Mouse (Mus musculus) MEL (cell line): ENCODE data around the gene Nipbl. TPM values are rescaled to one million over a fixed set of nuclear protein-coding genes. Genes with fewer than 3 reads are reported as not detected.
A peak's percentile ranks its signal among the peaks of the same experiment; 100 is the strongest.

ENCODE experiments used
- DNase-seq: peaks from one replicate; pipeline ENCODE4 v3.0.0; 2011; ENCODE audit warnings: low read depth, low spot score
- H3K27ac ChIP-seq: 2 replicates; pipeline ENCODE4 v1.5.1; 2012; ENCODE audit warnings: low read depth, mild to moderate bottlenecking, control low read depth, low read length, moderate library complexity; ENCODE audit not compliant: control insufficient read depth
- H3K27me3 ChIP-seq, 2 experiments: fragments of 150-350 bp in 1 of 2; sonication (generic) in 1 of 2; 2 replicates each; pipeline ENCODE4 v1.6.1; 2012; ENCODE audit warnings: low read length in 2 of 2, mild to moderate bottlenecking in 2 of 2, improper control_type of control experiment in 1 of 2, moderate library complexity in 1 of 2; ENCODE audit not compliant: insufficient read depth in 2 of 2, control insufficient read depth in 1 of 2
- H3K36me3 ChIP-seq, 2 experiments: 2 replicates each; pipeline ENCODE4 v1.6.1; 2012 to 2014; ENCODE audit warnings: low read length in 2 of 2, improper control_type of control experiment in 1 of 2, inconsistent platforms in 1 of 2, mild to moderate bottlenecking in 1 of 2; ENCODE audit not compliant: insufficient read depth in 2 of 2, control insufficient read depth in 1 of 2
- H3K4me1 ChIP-seq, 2 experiments: fragments of 150-350 bp in 1 of 2; sonication (generic) in 1 of 2; 2 replicates each; pipeline ENCODE4 v1.6.1; 2012; ENCODE audit warnings: low read length in 2 of 2, improper control_type of control experiment in 1 of 2, mild to moderate bottlenecking in 1 of 2; ENCODE audit not compliant: insufficient read depth in 2 of 2, control insufficient read depth in 1 of 2
- H3K4me3 ChIP-seq, 2 experiments: fragments of 150-350 bp in 1 of 2; sonication (generic) in 1 of 2; 2 replicates each; pipeline ENCODE4 v1.5.1; 2012; ENCODE audit warnings: low read depth in 2 of 2, low read length in 2 of 2, mild to moderate bottlenecking in 2 of 2, moderate library complexity in 2 of 2, control low read depth in 1 of 2, improper control_type of control experiment in 1 of 2; ENCODE audit not compliant: control insufficient read depth in 1 of 2, insufficient read depth in 1 of 2
- H3K79me2 ChIP-seq: 2 replicates; pipeline ENCODE4 v1.6.1; 2012; ENCODE audit warnings: mild to moderate bottlenecking, low read length, moderate library complexity; ENCODE audit not compliant: control insufficient read depth, poor library complexity, insufficient read depth
- H3K9ac ChIP-seq: 2 replicates; pipeline ENCODE4 v1.6.1; 2012; ENCODE audit warnings: low read depth, mild to moderate bottlenecking, control low read depth, low read length, moderate library complexity; ENCODE audit not compliant: control insufficient read depth, poor library complexity, severe bottlenecking
- H3K9me3 ChIP-seq: fragments of 150-350 bp; sonication (generic); replicated peaks from 2 replicates; pipeline ENCODE4 v1.6.1; 2012; ENCODE audit warnings: mild to moderate bottlenecking, low read length, improper control_type of control experiment, moderate library complexity; ENCODE audit not compliant: insufficient read depth
- BHLHE40 ChIP-seq: IDR thresholded peaks from 2 replicates; pipeline ENCODE4 v1.6.1; 2012; ENCODE audit warnings: low read depth, mild to moderate bottlenecking, inconsistent platforms, low read length, improper control_type of control experiment, borderline replicate concordance
- ELF1 ChIP-seq: IDR thresholded peaks from 2 replicates; pipeline ENCODE4 v1.6.1; 2014; ENCODE audit warnings: low read depth, mild to moderate bottlenecking, inconsistent platforms, low read length, improper control_type of control experiment, moderate library complexity
- EP300 ChIP-seq, 2 experiments: IDR thresholded peaks; 2 replicates each; pipeline ENCODE4 v1.6.1; 2011; ENCODE audit warnings: improper control_type of control experiment in 2 of 2, low read length in 2 of 2, low read depth in 1 of 2, mild to moderate bottlenecking in 1 of 2
- ETS1 ChIP-seq: IDR thresholded peaks from 2 replicates; pipeline ENCODE4 v1.6.1; 2012; ENCODE audit warnings: low read depth, mild to moderate bottlenecking, inconsistent platforms, low read length, improper control_type of control experiment, moderate library complexity
- GATA1 ChIP-seq: IDR thresholded peaks from 2 replicates; pipeline ENCODE4 v1.6.1; 2011; ENCODE audit warnings: low read depth, low read length, improper control_type of control experiment
- JUND ChIP-seq: IDR thresholded peaks from 2 replicates; pipeline ENCODE4 v1.6.1; 2011; ENCODE audit warnings: low read depth, mild to moderate bottlenecking, improper control_type of control experiment, low read length
- MAFK ChIP-seq: IDR thresholded peaks from 2 replicates; pipeline ENCODE4 v1.6.1; 2011; ENCODE audit warnings: low read depth, mild to moderate bottlenecking, low read length, improper control_type of control experiment, borderline replicate concordance
- MAX ChIP-seq: IDR thresholded peaks from 2 replicates; pipeline ENCODE4 v1.6.1; 2011; ENCODE audit warnings: low read length, improper control_type of control experiment
- MAZ ChIP-seq: IDR thresholded peaks from 2 replicates; pipeline ENCODE4 v1.6.1; 2012; ENCODE audit warnings: low read depth, mild to moderate bottlenecking, inconsistent platforms, low read length, improper control_type of control experiment
- NELFE ChIP-seq: IDR thresholded peaks from 2 replicates; pipeline ENCODE4 v1.6.1; 2011; ENCODE audit warnings: low read depth, low read length, improper control_type of control experiment
- NRF1 ChIP-seq: IDR thresholded peaks from 2 replicates; pipeline ENCODE4 v1.6.1; 2014; ENCODE audit warnings: low read depth, mild to moderate bottlenecking, inconsistent platforms, low read length, improper control_type of control experiment, moderate library complexity; ENCODE audit not compliant: poor library complexity, insufficient read depth, severe bottlenecking
- POLR2AphosphoS5 ChIP-seq: IDR thresholded peaks from 2 replicates; pipeline ENCODE4 v1.6.1; 2012; ENCODE audit warnings: low read depth, borderline replicate concordance, mild to moderate bottlenecking, inconsistent platforms, low read length, moderate library complexity, mixed read lengths
- RAD21 ChIP-seq: IDR thresholded peaks from 2 replicates; pipeline ENCODE4 v1.6.1; 2011; ENCODE audit warnings: mild to moderate bottlenecking, low read depth, low read length, improper control_type of control experiment
- SIN3A ChIP-seq: IDR thresholded peaks from 2 replicates; pipeline ENCODE4 v1.6.1; 2012; ENCODE audit warnings: low read length, improper control_type of control experiment, inconsistent platforms
- TBP ChIP-seq: IDR thresholded peaks from 2 replicates; pipeline ENCODE4 v1.8.0; 2011; ENCODE audit warnings: low read depth, low read length, improper control_type of control experiment
- USF1 ChIP-seq: IDR thresholded peaks from 2 replicates; pipeline ENCODE4 v1.6.1; 2014; ENCODE audit warnings: low read depth, mild to moderate bottlenecking, inconsistent platforms, low read length, improper control_type of control experiment, moderate library complexity
- polyA plus RNA-seq, 2 experiments: library from polyadenylated mRNA; stranded (reverse) in 1 of 2; unstranded in 1 of 2; fragments of >175 nt in 1 of 2; fragments of >200 nt in 1 of 2; gene quantifications; 2 replicates each; pipeline versions ENCODE4 v1.2.1 to v1.2.4; 2012; ENCODE audit warnings: low replicate concordance in 2 of 2, low read depth in 1 of 2; ENCODE audit not compliant: insufficient read length in 2 of 2, insufficient read depth in 1 of 2, missing spikeins in 1 of 2
- total RNA-seq: library from RNA; depleted of rRNA; stranded (reverse); fragments of 300-350 nt; gene quantifications from 2 replicates; pipeline ENCODE4 v1.2.3, GENCODE M21; 2012

Gene Nipbl
- total and polyA plus RNA-seq, 3 experiments, result 21.8 to 66.3 (median 35.6) TPM

GRCm38 (mm10) chr15:8429502-8429901, 14.8 kb downstream of the Nipbl start:
- Histone ChIP-seq H3K79me2 (peaks cover 46% of the 10 kb centered on the region), H3K27me3 (no peaks in the 10 kb centered on the region)

GRCm38 (mm10) chr15:8420909-8421308, 23.4 kb downstream of the Nipbl start:
- H3K4me1 ChIP-seq, result peaks cover 17 to 20% of the 10 kb centered on the region in 2 experiments
- TF ChIP-seq USF1 (no peak), SIN3A (0 out of 2 replicates have a peak, but pooled peaks have one; percentile 23), EP300 (IDR thresholded peaks at IDR 0.05; ENCODE audit: low read depth in 1 of 2, low read length in 2 of 2) (no peak)

More at GRCm38 (mm10) chr15:8429502-8429901, 14.8 kb downstream of the Nipbl start:
- Histone ChIP-seq H3K4me3 (no peak overlapping the region), H3K27ac (no peak overlapping the region)
- no peak for TF ChIP-seq BHLHE40
- no peak for TF ChIP-seq MAX
- TF ChIP-seq GATA1, result no peak
- TF ChIP-seq, all 39 proteins: peak for 0
- H3K9me3 ChIP-seq, result no peaks in the 10 kb centered on the region
- peaks cover 0 to 19% of the 10 kb centered on the region in 2 experiments; a peak in 3 of 4 replicates for H3K36me3 ChIP-seq
- no peak for DNase-seq
- H3K9ac ChIP-seq, result no peak overlapping the region
- peaks cover 11 to 12% of the 10 kb centered on the region in 2 experiments for H3K4me1 ChIP-seq

GRCm38 (mm10) chr15:8416500-8417138, 27.6 kb downstream of the Nipbl start:
- H3K79me2 ChIP-seq, result peaks cover 51% of the 10 kb centered on the region
- no peak overlapping the region for H3K9ac ChIP-seq
- H3K27ac ChIP-seq, result no peak overlapping the region
- H3K27me3 ChIP-seq, result no peaks in the 10 kb centered on the region
- DNase-seq, result no peak
- TF ChIP-seq GATA1 (no peak), TBP (no peak), RAD21 (no peak), MAZ (no peak), NRF1 (no peak), ETS1 (no peak), NELFE (no peak), POLR2AphosphoS5 (no peak), ELF1 (no peak), MAFK (no peak), JUND (no peak)
- peaks cover 0 to 69% of the 10 kb centered on the region in 2 experiments; a peak in 2 of 4 replicates for H3K36me3 ChIP-seq
- no peak overlapping the region for H3K4me3 ChIP-seq
- peaks cover 35 to 47% of the 10 kb centered on the region in 2 experiments for H3K4me1 ChIP-seq
- H3K9me3 ChIP-seq, result no peaks in the 10 kb centered on the region

More at GRCm38 (mm10) chr15:8420909-8421308, 23.4 kb downstream of the Nipbl start:
- Histone ChIP-seq H3K27ac (no peak overlapping the region), H3K36me3 (peaks cover 4 to 38% of the 10 kb centered on the region in 2 experiments; a peak in 2 of 4 replicates), H3K79me2 (peaks cover 49% of the 10 kb centered on the region), H3K4me3 (no peak overlapping the region), H3K27me3 (no peaks in the 10 kb centered on the region), H3K9me3 (no peaks in the 10 kb centered on the region), H3K9ac (no peak overlapping the region)
- peak; percentile 68 for DNase-seq
